Mouse (Mus musculus): ENCODE results near the gene Taf9. TPM values are rescaled to one million over a fixed set of nuclear protein-coding genes. Genes with fewer than 3 reads are reported as not detected.

Taf9 gene
- 6.3 and 9.4 TPM in 2 replicates for polyA plus RNA-seq (2012; rRNA removed)

GRCm38 (mm10) chr13:100651439-100652186 lies at the start of gene Taf9:
Gene Taf9, plus strand, starts transcription at chr13:100651579.

GRCm38 (mm10) chr13:100616181-100617087 lies 34.9 kb upstream of the Taf9 start, which contains the start of gene Marveld2:
Gene Marveld2, minus strand, starts transcription at chr13:100616971.

DNA sequence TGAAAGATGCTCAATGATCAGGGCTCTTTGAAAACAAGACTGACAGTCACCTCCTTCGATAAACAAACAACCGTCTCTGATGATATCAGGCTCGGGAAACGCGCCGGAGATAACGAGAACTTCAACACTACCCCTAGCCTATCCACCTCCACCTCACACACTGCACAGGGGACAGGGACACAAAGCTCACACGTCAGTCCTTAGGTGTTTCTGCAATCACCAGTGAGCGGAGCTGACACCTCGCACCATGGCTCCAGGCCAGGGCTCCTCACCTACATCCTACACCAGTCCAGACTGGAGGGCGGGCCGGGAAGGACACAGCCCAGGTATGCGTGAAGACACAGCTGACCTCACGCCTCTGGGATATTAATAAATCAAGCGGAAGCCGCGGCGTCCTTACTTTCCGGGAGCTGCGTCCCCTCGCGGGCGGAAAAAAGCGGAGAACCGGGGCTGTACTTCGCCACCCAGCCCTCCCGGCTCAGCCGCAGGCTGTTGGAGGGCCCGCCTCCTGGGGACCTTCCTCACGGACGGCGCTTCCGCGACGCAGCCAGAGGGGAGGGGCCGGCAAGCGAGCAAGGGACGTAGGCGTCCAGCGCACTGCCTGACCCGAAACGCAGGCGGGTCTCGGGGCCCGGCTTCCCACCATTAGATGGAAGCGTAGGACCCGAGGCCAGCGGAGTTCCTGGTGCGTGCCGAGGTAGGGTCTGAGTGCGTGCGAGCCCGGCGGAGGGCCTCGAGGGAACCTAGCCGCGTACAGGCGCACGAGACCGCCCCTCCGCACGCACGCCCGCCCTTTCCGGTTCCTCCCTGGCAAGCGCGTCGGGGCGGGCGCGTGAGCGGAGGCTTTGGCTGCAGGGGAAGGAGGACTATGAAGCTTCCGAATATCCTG lies 585 bp upstream of the Taf9 start, which contains the start of the genes Ak6 and Rad17:
Gene Ak6 (plus strand): TSS at position 430 of the 889 bp plus-strand sequence.
Gene Rad17 (minus strand): TSS at position 502 of the 889 bp plus-strand sequence.

GRCm38 (mm10) chr13:100669291-100670022 lies 18.1 kb downstream of the Taf9 start, which contains the start of gene Ccdc125:
Gene Ccdc125, plus strand, starts transcription at chr13:100669717.

Other genes with a start within 250 kb of the Taf9 start
- 0.02 TPM in 1 of 2 replicates, not detected in the other for gene Naip1, start 198.7 kb upstream of the Taf9 start, polyA plus RNA-seq (2012; rRNA removed)
- gene Gtf2h2, start 159.0 kb upstream of the Taf9 start, polyA plus RNA-seq (2012; rRNA removed) = 17.5 and 18.2 TPM in 2 replicates
- gene Ocln, start 98.9 kb upstream of the Taf9 start, polyA plus RNA-seq (2012; rRNA removed) = 6.8 and 7.2 TPM in 2 replicates
- gene Marveld2, start 34.6 kb upstream of the Taf9 start, polyA plus RNA-seq (2012; rRNA removed) = 9.1 and 9.2 TPM in 2 replicates
- 80.9 and 84.5 TPM in 2 replicates for gene Ak6, start 600 bp upstream of the Taf9 start, polyA plus RNA-seq (2012; rRNA removed)
- gene Rad17, start 528 bp upstream of the Taf9 start, polyA plus RNA-seq (2012; rRNA removed) = 7.3 and 7.8 TPM in 2 replicates
- gene Ccdc125, start 18.1 kb downstream of the Taf9 start, polyA plus RNA-seq (2012; rRNA removed) = 6.6 and 7.2 TPM in 2 replicates
- 14.2 and 15.2 TPM in 2 replicates for gene Cdk7, start 79.4 kb downstream of the Taf9 start, polyA plus RNA-seq (2012; rRNA removed)
- 37.2 and 46.1 TPM in 2 replicates for gene Mrps36, start 93.1 kb downstream of the Taf9 start, polyA plus RNA-seq (2012; rRNA removed)
- 8.8 and 8.9 TPM in 2 replicates for gene Cenph, start 124.3 kb downstream of the Taf9 start, polyA plus RNA-seq (2012; rRNA removed)
- gene Ccnb1, start 135.0 kb downstream of the Taf9 start, polyA plus RNA-seq (2012; rRNA removed) = 54.5 and 56.6 TPM in 2 replicates
- 20.4 and 21.3 TPM in 2 replicates for gene Slc30a5, start 181.8 kb downstream of the Taf9 start, polyA plus RNA-seq (2012; rRNA removed)

All from liver, embryonic 18 days (tissue).